Mouse (Mus musculus) MEL (cell line): ENCODE measurements around the gene Bach2. TPM values are rescaled to one million over a fixed set of nuclear protein-coding genes. Genes with fewer than 3 reads are reported as not detected.
A peak's percentile ranks its signal among the peaks of the same experiment; 100 is the strongest.

Experiments used
- DNase-seq: peaks from one replicate; pipeline ENCODE4 v3.0.0; 2011; ENCODE audit warnings: low read depth, low spot score
- H3K27ac ChIP-seq: 2 replicates; pipeline ENCODE4 v1.5.1; 2012; ENCODE audit warnings: low read depth, mild to moderate bottlenecking, control low read depth, low read length, moderate library complexity; ENCODE audit not compliant: control insufficient read depth
- H3K27me3 ChIP-seq, 2 experiments: fragments of 150-350 bp in 1 of 2; sonication (generic) in 1 of 2; 2 replicates each; pipeline ENCODE4 v1.6.1; 2012; ENCODE audit warnings: low read length in 2 of 2, mild to moderate bottlenecking in 2 of 2, improper control_type of control experiment in 1 of 2, moderate library complexity in 1 of 2; ENCODE audit not compliant: insufficient read depth in 2 of 2, control insufficient read depth in 1 of 2
- H3K36me3 ChIP-seq, 2 experiments: 2 replicates each; pipeline ENCODE4 v1.6.1; 2012 to 2014; ENCODE audit warnings: low read length in 2 of 2, improper control_type of control experiment in 1 of 2, inconsistent platforms in 1 of 2, mild to moderate bottlenecking in 1 of 2; ENCODE audit not compliant: insufficient read depth in 2 of 2, control insufficient read depth in 1 of 2
- H3K4me1 ChIP-seq, 2 experiments: fragments of 150-350 bp in 1 of 2; sonication (generic) in 1 of 2; 2 replicates each; pipeline ENCODE4 v1.6.1; 2012; ENCODE audit warnings: low read length in 2 of 2, improper control_type of control experiment in 1 of 2, mild to moderate bottlenecking in 1 of 2; ENCODE audit not compliant: insufficient read depth in 2 of 2, control insufficient read depth in 1 of 2
- H3K4me3 ChIP-seq, 2 experiments: fragments of 150-350 bp in 1 of 2; sonication (generic) in 1 of 2; 2 replicates each; pipeline ENCODE4 v1.5.1; 2012; ENCODE audit warnings: low read depth in 2 of 2, low read length in 2 of 2, mild to moderate bottlenecking in 2 of 2, moderate library complexity in 2 of 2, control low read depth in 1 of 2, improper control_type of control experiment in 1 of 2; ENCODE audit not compliant: control insufficient read depth in 1 of 2, insufficient read depth in 1 of 2
- H3K79me2 ChIP-seq: 2 replicates; pipeline ENCODE4 v1.6.1; 2012; ENCODE audit warnings: mild to moderate bottlenecking, low read length, moderate library complexity; ENCODE audit not compliant: control insufficient read depth, poor library complexity, insufficient read depth
- H3K9ac ChIP-seq: 2 replicates; pipeline ENCODE4 v1.6.1; 2012; ENCODE audit warnings: low read depth, mild to moderate bottlenecking, control low read depth, low read length, moderate library complexity; ENCODE audit not compliant: control insufficient read depth, poor library complexity, severe bottlenecking
- H3K9me3 ChIP-seq: fragments of 150-350 bp; sonication (generic); replicated peaks from 2 replicates; pipeline ENCODE4 v1.6.1; 2012; ENCODE audit warnings: mild to moderate bottlenecking, low read length, improper control_type of control experiment, moderate library complexity; ENCODE audit not compliant: insufficient read depth
- BHLHE40 ChIP-seq: IDR thresholded peaks from 2 replicates; pipeline ENCODE4 v1.6.1; 2012; ENCODE audit warnings: low read depth, mild to moderate bottlenecking, inconsistent platforms, low read length, improper control_type of control experiment, borderline replicate concordance
- CTCF ChIP-seq, 3 experiments: IDR thresholded peaks in 2 of 3; conservative IDR thresholded peaks in 1 of 3; 2 replicates each; pipeline ENCODE4 v1.5.1; 2011 to 2012; ENCODE audit warnings: low read length in 3 of 3, low read depth in 2 of 3, mild to moderate bottlenecking in 2 of 3, improper control_type of control experiment in 1 of 3, inconsistent platforms in 1 of 3, mixed read lengths in 1 of 3, moderate library complexity in 1 of 3; ENCODE audit not compliant: control insufficient read depth in 1 of 3, insufficient read depth in 1 of 3, poor library complexity in 1 of 3, severe bottlenecking in 1 of 3
- E2F4 ChIP-seq: IDR thresholded peaks from 2 replicates; pipeline ENCODE4 v1.6.1; 2011; ENCODE audit warnings: low read depth, low read length, improper control_type of control experiment, borderline replicate concordance
- ETS1 ChIP-seq: IDR thresholded peaks from 2 replicates; pipeline ENCODE4 v1.6.1; 2012; ENCODE audit warnings: low read depth, mild to moderate bottlenecking, inconsistent platforms, low read length, improper control_type of control experiment, moderate library complexity
- GATA1 ChIP-seq: IDR thresholded peaks from 2 replicates; pipeline ENCODE4 v1.6.1; 2011; ENCODE audit warnings: low read depth, low read length, improper control_type of control experiment
- HCFC1 ChIP-seq: IDR thresholded peaks from 2 replicates; pipeline ENCODE4 v1.6.1; 2012; ENCODE audit warnings: low read depth, mild to moderate bottlenecking, inconsistent platforms, low read length, improper control_type of control experiment, moderate library complexity
- KAT2A ChIP-seq: conservative IDR thresholded peaks from 2 replicates; pipeline ENCODE4 v1.6.1; 2012; ENCODE audit warnings: low read depth, low read length, improper control_type of control experiment, inconsistent platforms
- MAFK ChIP-seq: IDR thresholded peaks from 2 replicates; pipeline ENCODE4 v1.6.1; 2011; ENCODE audit warnings: low read depth, mild to moderate bottlenecking, low read length, improper control_type of control experiment, borderline replicate concordance
- MXI1 ChIP-seq: IDR thresholded peaks from 2 replicates; pipeline ENCODE4 v1.6.1; 2011; ENCODE audit warnings: mild to moderate bottlenecking, low read depth, low read length, improper control_type of control experiment
- MYB ChIP-seq: IDR thresholded peaks from 2 replicates; pipeline ENCODE4 v1.6.1; 2011; ENCODE audit warnings: mild to moderate bottlenecking, low read depth, low read length, improper control_type of control experiment
- MYC ChIP-seq: IDR thresholded peaks from 2 replicates; pipeline ENCODE4 v1.6.1; 2011; ENCODE audit warnings: low read depth, mild to moderate bottlenecking, low read length, improper control_type of control experiment, moderate library complexity
- NELFE ChIP-seq: IDR thresholded peaks from 2 replicates; pipeline ENCODE4 v1.6.1; 2011; ENCODE audit warnings: low read depth, low read length, improper control_type of control experiment
- POLR2AphosphoS5 ChIP-seq: IDR thresholded peaks from 2 replicates; pipeline ENCODE4 v1.6.1; 2012; ENCODE audit warnings: low read depth, borderline replicate concordance, mild to moderate bottlenecking, inconsistent platforms, low read length, moderate library complexity, mixed read lengths
- RAD21 ChIP-seq: IDR thresholded peaks from 2 replicates; pipeline ENCODE4 v1.6.1; 2011; ENCODE audit warnings: mild to moderate bottlenecking, low read depth, low read length, improper control_type of control experiment
- SIN3A ChIP-seq: IDR thresholded peaks from 2 replicates; pipeline ENCODE4 v1.6.1; 2012; ENCODE audit warnings: low read length, improper control_type of control experiment, inconsistent platforms
- SMC3 ChIP-seq: IDR thresholded peaks from 2 replicates; pipeline ENCODE4 v1.6.1; 2011; ENCODE audit warnings: low read depth, low read length, improper control_type of control experiment
- TBP ChIP-seq: IDR thresholded peaks from 2 replicates; pipeline ENCODE4 v1.8.0; 2011; ENCODE audit warnings: low read depth, low read length, improper control_type of control experiment
- TCF12 ChIP-seq: IDR thresholded peaks from 2 replicates; pipeline ENCODE4 v1.6.1; 2014; ENCODE audit warnings: low read depth, mild to moderate bottlenecking, inconsistent platforms, low read length, improper control_type of control experiment, moderate library complexity
- UBTF ChIP-seq: IDR thresholded peaks from 2 replicates; pipeline ENCODE4 v1.6.1; 2012; ENCODE audit warnings: low read depth, mild to moderate bottlenecking, inconsistent platforms, low read length, improper control_type of control experiment, moderate library complexity, borderline replicate concordance; ENCODE audit not compliant: insufficient read depth
- USF1 ChIP-seq: IDR thresholded peaks from 2 replicates; pipeline ENCODE4 v1.6.1; 2014; ENCODE audit warnings: low read depth, mild to moderate bottlenecking, inconsistent platforms, low read length, improper control_type of control experiment, moderate library complexity
- ZC3H11A ChIP-seq: IDR thresholded peaks from 2 replicates; pipeline ENCODE4 v1.6.1; 2012; ENCODE audit warnings: low read depth, mild to moderate bottlenecking, inconsistent platforms, low read length, improper control_type of control experiment
- ZKSCAN1 ChIP-seq: IDR thresholded peaks from 2 replicates; pipeline ENCODE4 v1.6.1; 2012; ENCODE audit warnings: low read depth, mild to moderate bottlenecking, inconsistent platforms, low read length, improper control_type of control experiment, moderate library complexity
- ZMIZ1 ChIP-seq: IDR thresholded peaks from 2 replicates; pipeline ENCODE4 v1.6.1; 2012; ENCODE audit warnings: low read depth, mild to moderate bottlenecking, inconsistent platforms, low read length, improper control_type of control experiment, moderate library complexity
- ZNF384 ChIP-seq: IDR thresholded peaks from 2 replicates; pipeline ENCODE4 v1.6.1; 2012; ENCODE audit warnings: low read depth, mild to moderate bottlenecking, inconsistent platforms, low read length, improper control_type of control experiment
- polyA plus RNA-seq, 2 experiments: library from polyadenylated mRNA; stranded (reverse) in 1 of 2; unstranded in 1 of 2; fragments of >175 nt in 1 of 2; fragments of >200 nt in 1 of 2; gene quantifications; 2 replicates each; pipeline versions ENCODE4 v1.2.1 to v1.2.4; 2012; ENCODE audit warnings: low replicate concordance in 2 of 2, low read depth in 1 of 2; ENCODE audit not compliant: insufficient read length in 2 of 2, insufficient read depth in 1 of 2, missing spikeins in 1 of 2
- total RNA-seq: library from RNA; depleted of rRNA; stranded (reverse); fragments of 300-350 nt; gene quantifications from 2 replicates; pipeline ENCODE4 v1.2.3, GENCODE M21; 2012

Bach2 gene
- total and polyA plus RNA-seq, 3 experiments = 0.04 TPM; not detected in 2

GRCm38 (mm10) chr4:32549150-32549549 is 310.5 kb downstream of the Bach2 start:
- TF ChIP-seq ETS1 (no peak), BHLHE40 (no peak), MYC (no peak), KAT2A (no peak), SMC3 (no peak), TBP (no peak), ZMIZ1 (no peak), MYB (no peak), E2F4 (no peak), NELFE (no peak), ZKSCAN1 (no peak), USF1 (no peak), MAFK (no peak), CTCF (IDR thresholded peaks at IDR 0.05 in 2 of 3, conservative IDR thresholded peaks at IDR 0.05 in 1 of 3; ENCODE audit: control insufficient read depth in 1 of 3, insufficient read depth in 1 of 3, low read depth in 2 of 3, low read length in 3 of 3, poor library complexity in 1 of 3, severe bottlenecking in 1 of 3) (no peak), TCF12 (no peak), POLR2AphosphoS5 (no peak), SIN3A (no peak), RAD21 (no peak), HCFC1 (no peak), ZNF384 (no peak)

GRCm38 (mm10) chr4:32551337-32551736 is 312.7 kb downstream of the Bach2 start:
- no peak overlapping the region for H3K9ac ChIP-seq
- no peaks in the 10 kb centered on the region for H3K36me3 ChIP-seq
- no peaks in the 10 kb centered on the region for H3K4me1 ChIP-seq
- no peak overlapping the region for H3K27ac ChIP-seq
- H3K79me2 ChIP-seq = no peaks in the 10 kb centered on the region
- TF ChIP-seq GATA1 = 0 out of 2 replicates have a peak, but pooled peaks have one; percentile 9
- peak; percentile 50 for TF ChIP-seq RAD21
- TF ChIP-seq MXI1 = no peak
- no peak for TF ChIP-seq ZNF384
- TF ChIP-seq SMC3 = peak; percentile 69
- peak; percentile 52 for TF ChIP-seq ZC3H11A
- TF ChIP-seq POLR2AphosphoS5 = no peak
- no peak for TF ChIP-seq TBP
- TF ChIP-seq CTCF (IDR thresholded peaks at IDR 0.05 in 2 of 3, conservative IDR thresholded peaks at IDR 0.05 in 1 of 3; ENCODE audit: control insufficient read depth in 1 of 3, insufficient read depth in 1 of 3, low read depth in 2 of 3, low read length in 3 of 3, poor library complexity in 1 of 3, severe bottlenecking in 1 of 3) = peak; percentile 59 to 61 (median 59)
- TF ChIP-seq UBTF = no peak
- no peaks in the 10 kb centered on the region for H3K9me3 ChIP-seq
- no peaks in the 10 kb centered on the region; a peak in 1 of 4 replicates for H3K27me3 ChIP-seq
- DNase-seq = peak; percentile 33
- H3K4me3 ChIP-seq = no peak overlapping the region

More at GRCm38 (mm10) chr4:32549150-32549549, 310.5 kb downstream of the Bach2 start:
- no peak overlapping the region for H3K9ac ChIP-seq
- no peak overlapping the region for H3K4me3 ChIP-seq
- no peaks in the 10 kb centered on the region for H3K9me3 ChIP-seq
- H3K27ac ChIP-seq = no peak overlapping the region
- no peaks in the 10 kb centered on the region; a peak in 1 of 4 replicates for H3K27me3 ChIP-seq
- H3K79me2 ChIP-seq = no peaks in the 10 kb centered on the region
- DNase-seq = no peak
- H3K36me3 ChIP-seq = no peaks in the 10 kb centered on the region
- no peaks in the 10 kb centered on the region for H3K4me1 ChIP-seq
